Mouse (Mus musculus) embryonic facial prominence, embryonic 15.5 days (tissue): Measurements from ENCODE around the gene Lmna. TPM values are rescaled to one million over a fixed set of nuclear protein-coding genes. Genes with fewer than 3 reads are reported as not detected.

Source experiments
- ATAC-seq: fragments of 200-750 bp; cut with Nextera tagmentation; 2 replicates; pipeline ENCODE4 v1.8.0; 2017; ENCODE audit warnings: low read depth, moderate TSS enrichment; ENCODE audit not compliant: insufficient number of reproducible peaks, low FRiP score, low TSS enrichment
- H3K27ac ChIP-seq: fragments of 300-500 bp; sonication (generic); replicated peaks from 2 replicates; pipeline ENCODE4 v1.5.1; 2015; ENCODE audit warnings: mild to moderate bottlenecking, inconsistent platforms
- H3K27me3 ChIP-seq: fragments of 300-500 bp; sonication (generic); 2 replicates; pipeline ENCODE4 v1.6.1; 2015; ENCODE audit warnings: inconsistent platforms
- H3K36me3 ChIP-seq: fragments of 300-500 bp; sonication (generic); 2 replicates; pipeline ENCODE4 v1.6.1; 2015; ENCODE audit warnings: mild to moderate bottlenecking, inconsistent platforms
- H3K4me1 ChIP-seq: fragments of 300-500 bp; sonication (generic); 2 replicates; pipeline ENCODE4 v1.6.1; 2015; ENCODE audit warnings: inconsistent platforms
- H3K4me2 ChIP-seq: fragments of 300-500 bp; sonication (generic); replicated peaks from 2 replicates; pipeline ENCODE4 v1.6.1; 2015; ENCODE audit warnings: mild to moderate bottlenecking, inconsistent platforms
- H3K4me3 ChIP-seq: fragments of 300-500 bp; sonication (generic); replicated peaks from 2 replicates; pipeline ENCODE4 v1.5.1; 2015; ENCODE audit warnings: mild to moderate bottlenecking, inconsistent platforms
- H3K9ac ChIP-seq: fragments of 300-500 bp; sonication (generic); 2 replicates; pipeline ENCODE4 v1.6.1; 2015; ENCODE audit warnings: inconsistent platforms
- H3K9me3 ChIP-seq: fragments of 300-500 bp; sonication (generic); replicated peaks from 2 replicates; pipeline ENCODE4 v1.6.1; 2016; ENCODE audit warnings: inconsistent platforms
- WGBS: fragments of 180-500 bp; shearing (Covaris S2); methylation state at CpG from one replicate; pipeline ENCODE4 v1.1.7; 2015; 5-methylcytosine and 5-hydroxymethylcytosine counted together
- polyA plus RNA-seq: library from polyadenylated mRNA; unstranded; fragments of >200 nt; fragmentation: Nextera tagmentation; extraction: Ambion mirVana; gene quantifications from 2 replicates; pipeline ENCODE4 v1.2.1, GENCODE M21; 2015

The Lmna gene
- polyA plus RNA-seq, 1 experiment from 2014 or later = 625 TPM

DNA sequence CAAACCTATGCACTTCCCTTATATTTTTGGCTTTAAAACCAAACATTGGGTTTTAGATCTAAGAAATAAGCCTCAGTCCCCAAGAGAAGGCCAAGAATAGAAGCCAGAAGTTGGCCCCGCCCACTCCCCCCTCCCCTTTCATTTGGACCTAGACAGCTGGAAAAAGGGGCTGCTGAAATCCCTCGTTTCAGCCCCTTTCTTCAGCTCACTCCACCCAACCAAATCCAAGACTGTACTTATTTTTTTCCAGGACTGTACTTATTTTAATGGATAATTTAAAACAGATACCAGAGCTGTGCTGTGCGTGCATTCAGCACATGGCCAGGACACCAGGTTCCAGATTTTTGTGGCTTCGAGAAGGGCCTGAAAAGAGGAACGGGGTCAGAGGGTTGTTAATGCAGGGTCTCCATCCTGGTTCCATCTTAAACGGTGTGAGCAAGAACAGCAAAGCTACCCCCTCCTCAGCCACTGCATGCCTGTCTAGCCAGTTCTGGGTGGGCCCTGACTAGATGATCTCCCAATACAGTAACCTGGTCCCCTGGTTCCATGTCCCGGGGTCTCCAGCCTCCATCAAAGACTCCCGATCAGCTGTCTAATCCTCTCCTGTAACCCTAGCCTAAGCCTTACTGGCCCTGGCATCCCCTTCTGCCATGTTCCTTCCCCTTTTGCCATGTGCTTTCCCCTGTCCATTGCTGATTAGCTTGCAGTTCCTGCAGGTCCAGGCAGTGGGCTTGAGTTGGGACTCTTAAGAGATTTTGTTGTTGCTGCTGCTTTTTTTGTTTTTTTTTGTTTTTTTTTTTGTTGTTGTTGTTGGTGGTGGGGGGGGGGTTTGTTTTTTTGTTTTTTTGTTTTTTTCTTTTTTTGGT lies 5.6 kb downstream of the Lmna start:
- Histone ChIP-seq H3K27ac (peak overlapping the region; percentile 97), H3K4me1 (peaks cover 72% of the 10 kb centered on the region), H3K27me3 (no peaks in the 10 kb centered on the region), H3K9me3 (no peaks in the 10 kb centered on the region), H3K36me3 (peaks cover 1% of the 10 kb centered on the region; the same call in 1 of the 2 replicates), H3K4me2 (peak overlapping the region; percentile 80), H3K9ac (0 out of 2 replicates have a peak overlapping the region, but pooled peaks have one; percentile 12), H3K4me3 (peak overlapping the region; percentile 77)
- ATAC-seq = peak; percentile 56
- WGBS = 14% methylated on average over 8 of the region's 8 CpGs

DNA sequence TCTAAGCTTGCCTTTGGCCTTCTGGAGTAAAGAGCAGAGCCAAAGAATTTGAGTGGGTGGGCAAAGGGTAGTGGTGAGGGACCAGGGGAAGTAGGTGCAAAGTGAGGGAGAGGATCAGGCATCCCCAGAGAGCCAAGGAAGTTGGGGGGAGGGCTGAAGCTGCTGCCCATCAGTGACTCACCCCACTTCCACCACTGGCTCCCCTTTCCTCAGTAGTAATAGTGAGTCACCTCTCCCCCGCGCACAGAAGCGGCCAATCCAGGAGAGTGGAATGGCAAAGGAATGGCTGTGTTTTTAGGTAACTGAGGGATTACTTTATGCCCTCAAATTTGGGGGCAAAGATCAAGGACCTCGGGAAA lies 6.3 kb downstream of the Lmna start:
- WGBS = 3% methylated on average over 4 of the region's 4 CpGs
- Histone ChIP-seq H3K4me1 (peaks cover 76% of the 10 kb centered on the region), H3K4me3 (peak overlapping the region; percentile 77), H3K4me2 (peak overlapping the region; percentile 80), H3K9me3 (no peaks in the 10 kb centered on the region), H3K27me3 (no peaks in the 10 kb centered on the region), H3K9ac (peak overlapping the region; percentile 12; the same call in 1 of the 2 replicates), H3K27ac (peak overlapping the region; percentile 97), H3K36me3 (peaks cover 7% of the 10 kb centered on the region; the same call in 1 of the 2 replicates)
- peak; percentile 55 for ATAC-seq

DNA sequence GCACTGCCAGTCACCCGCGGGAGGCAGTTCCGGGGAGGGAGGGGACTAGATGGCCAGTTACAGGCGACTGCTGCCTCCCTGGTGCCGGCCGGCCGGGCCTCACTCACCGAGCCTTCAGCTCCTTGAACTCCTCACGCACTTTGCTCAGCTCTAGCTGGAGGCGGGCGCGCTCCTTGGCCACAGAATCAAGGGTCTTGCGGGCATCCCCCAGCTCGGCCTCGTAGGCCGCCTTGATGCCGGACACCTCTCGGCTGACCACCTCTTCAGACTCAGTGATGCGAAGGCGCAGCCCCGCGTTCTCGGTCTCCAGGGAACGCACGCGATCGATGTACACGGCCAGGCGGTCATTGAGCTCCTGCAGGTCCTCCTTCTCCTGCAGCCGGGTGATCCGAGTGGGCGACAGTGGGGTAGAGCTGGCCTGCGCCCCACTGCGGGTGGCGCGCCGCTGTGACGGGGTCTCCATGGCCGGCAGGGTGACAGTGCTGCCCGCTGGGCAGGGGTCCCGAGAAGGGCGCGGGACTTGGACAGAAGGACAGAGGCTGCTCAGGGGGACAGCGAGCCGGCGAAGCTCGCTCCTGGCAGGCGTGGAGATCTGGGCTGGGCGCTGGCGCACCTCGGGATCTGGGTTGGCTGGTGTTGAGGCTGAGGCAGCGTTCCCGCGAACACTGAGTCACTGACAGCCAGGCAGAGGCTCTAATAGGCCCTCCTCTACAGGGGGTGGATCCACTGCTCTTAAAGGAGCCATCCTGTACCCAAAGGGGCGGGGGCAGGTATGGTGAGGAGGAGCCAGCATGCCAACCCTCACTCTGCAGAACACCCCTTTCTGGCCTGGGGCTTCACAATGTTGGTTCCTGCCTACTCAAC lies 6.9 kb downstream of the Lmna start:
- Histone ChIP-seq H3K27ac (peak overlapping the region; percentile 97), H3K4me3 (peak overlapping the region; percentile 77), H3K36me3 (peaks cover 14% of the 10 kb centered on the region), H3K9me3 (no peaks in the 10 kb centered on the region), H3K4me1 (peaks cover 75% of the 10 kb centered on the region), H3K9ac (peak overlapping the region; percentile 97), H3K27me3 (no peaks in the 10 kb centered on the region), H3K4me2 (peak overlapping the region; percentile 80)
- under 1% methylated on average over 55 of the region's 55 CpGs for WGBS
- peak; percentile 88 for ATAC-seq

DNA sequence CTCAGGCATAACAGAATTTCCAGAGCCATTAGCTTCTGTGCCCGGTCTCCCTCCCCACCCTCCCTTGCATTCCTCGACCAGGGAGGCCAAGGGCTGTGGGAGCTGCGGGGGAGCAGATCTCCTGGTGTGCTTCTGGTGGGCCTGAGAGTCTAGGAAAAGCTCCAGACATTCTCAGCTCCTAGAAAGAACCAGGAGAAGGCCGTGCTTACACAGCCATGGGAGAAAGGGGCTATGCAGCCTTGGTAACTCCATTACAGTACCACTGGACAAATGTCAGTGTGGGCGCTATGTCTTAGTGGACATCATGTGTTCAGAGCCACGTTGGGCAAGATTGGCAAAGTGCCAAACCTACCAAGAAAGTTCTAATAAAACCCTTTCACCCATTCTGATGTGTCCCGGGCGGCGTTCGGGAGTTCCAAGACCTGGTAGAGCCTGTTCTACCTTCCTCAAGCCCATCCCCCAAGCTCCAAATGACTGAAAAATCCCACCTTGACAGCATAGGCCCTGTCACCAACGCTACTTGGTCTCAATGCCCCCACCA lies 7.7 kb downstream of the Lmna start:
- no peaks in the 10 kb centered on the region for H3K27me3 ChIP-seq
- H3K4me2 ChIP-seq = peak overlapping the region; percentile 80
- no peak for ATAC-seq
- H3K27ac ChIP-seq = peak overlapping the region; percentile 97
- peaks cover 75% of the 10 kb centered on the region for H3K4me1 ChIP-seq
- peak overlapping the region; percentile 77 for H3K4me3 ChIP-seq
- no peaks in the 10 kb centered on the region for H3K9me3 ChIP-seq
- peak overlapping the region; percentile 97 for H3K9ac ChIP-seq
- peaks cover 21% of the 10 kb centered on the region for H3K36me3 ChIP-seq
- WGBS = 9% methylated on average over 11 of the region's 11 CpGs

DNA sequence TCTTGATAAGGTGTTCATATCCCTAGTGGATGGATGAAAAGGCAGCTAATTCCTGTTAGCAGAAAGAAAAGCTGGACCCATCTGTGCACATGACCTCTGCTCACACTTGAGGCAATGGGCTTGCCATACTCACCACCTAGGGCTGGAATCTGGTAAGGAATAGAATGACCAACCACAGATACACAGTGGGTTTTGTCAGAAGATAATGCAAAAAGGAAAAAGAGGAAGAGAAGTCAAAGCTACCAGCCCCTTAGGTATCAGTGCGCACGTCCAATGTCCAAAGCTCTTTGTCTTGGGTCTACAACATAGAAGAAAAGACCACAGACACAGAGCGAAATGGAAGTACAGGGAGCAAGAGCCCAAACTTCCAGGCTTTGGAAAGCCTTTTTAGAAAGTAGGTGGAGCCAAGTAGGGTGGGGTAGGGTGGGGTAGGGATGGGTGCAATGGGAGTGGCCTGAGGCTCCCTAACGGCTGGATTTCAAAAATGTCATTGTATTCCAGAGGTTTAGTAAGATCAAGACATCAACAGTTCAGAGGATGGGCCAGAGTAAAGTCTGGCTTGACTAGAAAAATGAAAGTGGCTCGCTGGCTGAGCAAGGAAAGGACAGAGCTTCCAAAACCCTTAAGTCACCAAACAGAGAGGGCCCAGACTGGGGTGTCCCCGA lies 8.3 kb downstream of the Lmna start:
- Histone ChIP-seq H3K4me2 (peak overlapping the region; percentile 80), H3K9ac (peak overlapping the region; percentile 97), H3K27ac (peak overlapping the region; percentile 97), H3K9me3 (no peaks in the 10 kb centered on the region), H3K27me3 (no peaks in the 10 kb centered on the region), H3K4me1 (peaks cover 73% of the 10 kb centered on the region), H3K4me3 (peak overlapping the region; percentile 77), H3K36me3 (peaks cover 24% of the 10 kb centered on the region)
- 34% methylated on average over 6 of the region's 6 CpGs for WGBS
- no peak for ATAC-seq

DNA sequence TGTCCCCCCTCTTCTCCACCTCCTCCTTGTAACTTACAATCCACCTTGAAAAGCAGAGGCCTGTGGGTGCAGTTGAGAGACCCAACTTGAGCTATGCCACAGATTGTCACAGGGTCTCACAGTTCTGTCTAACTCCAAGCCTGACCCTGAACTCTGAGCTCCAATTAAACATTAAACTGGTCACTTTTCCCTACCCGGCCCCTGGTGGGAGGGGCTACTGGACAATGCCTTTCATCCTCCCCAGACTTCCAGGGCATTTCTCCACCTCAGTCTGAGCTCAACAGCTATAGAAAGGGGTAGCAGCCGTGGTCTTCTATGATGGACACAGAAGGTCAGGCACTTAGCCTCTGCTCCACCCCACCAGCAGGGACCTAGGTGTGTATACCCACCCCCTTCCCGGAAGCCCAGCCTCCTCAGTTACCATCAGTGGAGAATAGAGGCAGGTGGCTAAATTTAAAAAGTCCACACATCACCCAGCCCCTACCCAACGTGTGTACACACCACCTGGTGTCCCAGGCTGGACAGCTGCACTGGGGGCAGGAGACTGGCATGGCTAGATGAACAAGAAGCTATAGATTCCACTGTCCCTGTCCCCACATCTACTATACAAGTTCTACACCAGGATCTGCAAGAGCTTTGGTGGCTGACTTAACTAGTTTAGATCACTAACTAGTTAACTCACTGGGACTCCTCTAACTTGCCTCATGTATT lies 8.9 kb downstream of the Lmna start:
- no peaks in the 10 kb centered on the region for H3K27me3 ChIP-seq
- peaks cover 72% of the 10 kb centered on the region for H3K4me1 ChIP-seq
- peak overlapping the region; percentile 97 for H3K9ac ChIP-seq
- peak overlapping the region; percentile 77 for H3K4me3 ChIP-seq
- H3K27ac ChIP-seq = peak overlapping the region; percentile 97
- H3K36me3 ChIP-seq = peaks cover 29% of the 10 kb centered on the region
- ATAC-seq = no peak
- 44% methylated on average over 4 of the region's 4 CpGs for WGBS
- no peaks in the 10 kb centered on the region for H3K9me3 ChIP-seq
- H3K4me2 ChIP-seq = peak overlapping the region; percentile 80

DNA sequence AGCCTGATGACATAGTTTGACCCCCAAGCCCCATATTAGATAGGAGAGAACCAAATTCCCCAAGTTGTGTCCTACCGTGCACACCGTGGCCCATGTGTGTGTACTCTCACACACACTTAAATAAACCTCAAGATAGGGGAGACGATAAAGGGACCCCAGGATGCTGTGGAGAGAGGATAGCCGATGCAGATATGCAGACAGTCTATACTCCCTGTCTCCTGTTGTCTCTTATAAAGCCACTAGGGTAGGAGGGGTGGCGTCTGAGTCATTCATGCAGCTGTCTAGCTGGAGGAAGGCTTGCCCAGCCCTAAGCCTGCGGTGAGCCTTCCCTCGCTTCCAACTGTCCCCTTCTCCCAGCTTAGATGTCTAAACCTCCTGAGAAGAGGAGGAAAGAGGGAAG lies 9.7 kb downstream of the Lmna start:
- ATAC-seq = no peak
- no peaks in the 10 kb centered on the region for H3K9me3 ChIP-seq
- H3K9ac ChIP-seq = no peak overlapping the region
- 77% methylated on average over 7 of the region's 7 CpGs for WGBS
- peak overlapping the region; percentile 80 for H3K4me2 ChIP-seq
- H3K4me3 ChIP-seq = peak overlapping the region; percentile 77
- 0 out of 2 replicates have a peak overlapping the region, but pooled peaks have one; percentile 97 for H3K27ac ChIP-seq
- H3K36me3 ChIP-seq = peaks cover 35% of the 10 kb centered on the region
- H3K27me3 ChIP-seq = no peaks in the 10 kb centered on the region
- H3K4me1 ChIP-seq = peaks cover 72% of the 10 kb centered on the region

DNA sequence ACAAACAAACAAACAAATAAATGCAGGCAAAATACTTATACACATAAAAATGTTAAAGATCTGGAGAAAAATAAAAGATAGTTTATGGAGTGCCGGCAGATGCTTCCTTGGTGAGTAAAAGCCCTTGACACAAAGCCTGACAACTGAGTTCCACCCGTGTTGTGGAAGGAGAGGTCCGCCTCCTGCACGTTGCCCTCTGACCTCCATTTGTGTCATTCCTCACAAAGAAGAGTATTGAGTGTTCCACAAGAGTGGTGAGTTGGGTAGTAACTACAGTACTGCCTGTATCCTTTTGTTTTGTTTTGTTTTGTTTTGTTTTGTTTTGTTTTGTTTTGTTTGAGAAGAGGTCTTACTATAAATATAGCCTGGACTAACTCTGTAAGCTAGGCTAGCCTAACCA lies 10.2 kb downstream of the Lmna start:
- Histone ChIP-seq H3K9me3 (no peaks in the 10 kb centered on the region), H3K4me3 (peak overlapping the region; percentile 77; the same call in 1 of the 2 replicates), H3K4me1 (peaks cover 73% of the 10 kb centered on the region), H3K9ac (no peak overlapping the region), H3K36me3 (peaks cover 35% of the 10 kb centered on the region), H3K27ac (no peak overlapping the region), H3K4me2 (peak overlapping the region; percentile 80; the same call in 1 of the 2 replicates), H3K27me3 (no peaks in the 10 kb centered on the region)
- 74% methylated on average over 4 of the region's 4 CpGs for WGBS
- no peak for ATAC-seq

DNA sequence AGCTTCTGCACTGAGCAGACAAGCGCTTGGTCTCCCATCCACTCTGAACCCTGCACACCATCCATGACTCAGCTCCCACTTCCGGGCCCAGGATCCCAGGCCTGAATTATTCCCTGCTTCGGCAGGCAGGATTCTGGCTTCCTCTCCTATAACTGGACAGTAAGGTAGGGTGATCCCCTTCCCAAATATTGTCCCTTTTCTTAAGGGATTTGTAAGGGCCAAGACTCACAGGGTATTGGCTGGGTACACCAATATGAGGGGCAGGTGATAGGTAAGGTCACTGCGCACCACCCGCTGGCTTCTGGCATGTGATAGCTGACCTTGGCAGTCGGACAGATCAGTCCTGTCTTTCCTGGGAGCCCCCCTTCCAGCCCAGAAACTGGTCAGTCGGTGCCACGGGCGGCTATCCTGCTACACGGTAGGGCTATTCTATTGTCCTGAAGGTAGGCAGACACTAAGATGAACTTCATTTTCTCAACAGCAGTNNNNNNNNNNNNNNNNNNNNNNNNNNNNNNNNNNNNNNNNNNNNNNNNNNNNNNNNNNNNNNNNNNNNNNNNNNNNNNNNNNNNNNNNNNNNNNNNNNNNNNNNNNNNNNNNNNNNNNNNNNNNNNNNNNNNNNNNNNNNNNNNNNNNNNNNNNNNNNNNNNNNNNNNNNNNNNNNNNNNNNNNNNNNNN lies 13.9 kb downstream of the Lmna start:
- H3K36me3 ChIP-seq = peaks cover 35% of the 10 kb centered on the region
- no peak overlapping the region for H3K9ac ChIP-seq
- H3K4me1 ChIP-seq = peaks cover 86% of the 10 kb centered on the region
- no peaks in the 10 kb centered on the region for H3K9me3 ChIP-seq
- H3K4me2 ChIP-seq = no peak overlapping the region
- no peak for ATAC-seq
- peak overlapping the region; percentile 98 for H3K27ac ChIP-seq
- no peaks in the 10 kb centered on the region for H3K27me3 ChIP-seq
- H3K4me3 ChIP-seq = no peak overlapping the region
- 84% methylated on average over 10 of the region's 10 CpGs for WGBS
